Mouse (Mus musculus): Measurements from ENCODE around the gene Olfr1043.

- no peak for TF ChIP-seq CTCF (IDR thresholded peaks at IDR 0.05; ENCODE audit: insufficient read depth, low read depth, low read length)
- no peak for TF ChIP-seq POLR2A (IDR thresholded peaks at IDR 0.05; ENCODE audit: insufficient read depth, low read depth, low read length)
These were observed at the start of gene Olfr1043 for GRCm38 (mm10) chr2:86167422-86167821.
